Mouse (Mus musculus) frontal cortex, postnatal 25 days (tissue): ENCODE measurements around the gene Son.
"Not testable (repeated sequence)": the region's sequence is repeated elsewhere in the genome, so short reads cannot be mapped to it uniquely, and the experiment has no call there.

Source experiments
- DNase-seq, 2 experiments: peaks; one replicate each; pipeline ENCODE4 v3.0.0; 2022; ENCODE audit warnings: low spot score in 2 of 2

Son gene

GRCm38 (mm10) chr16:91639161-91639560, 8.1 kb upstream of the Son start:
- no peak for DNase-seq

GRCm38 (mm10) chr16:91639636-91640035, 7.7 kb upstream of the Son start:
- no peak for DNase-seq

- no peak for DNase-seq
These were observed 7.1 kb upstream of the Son start for GRCm38 (mm10) chr16:91640171-91640570.

GRCm38 (mm10) chr16:91644901-91645300, 2.4 kb upstream of the Son start:
- DNase-seq: no peak

GRCm38 (mm10) chr16:91645420-91645819, 1.9 kb upstream of the Son start:
- DNase-seq: not testable (repeated sequence)

- DNase-seq: no peak
These were observed 1.2 kb upstream of the Son start for GRCm38 (mm10) chr16:91645995-91646602.

- DNase-seq: peak; percentile 80 to 89
These were observed 456 bp upstream of the Son start, which contains the start of gene Gart for GRCm38 (mm10) chr16:91646681-91647419. Gene Gart, minus strand, starts transcription at chr16:91646952.

- peak; percentile 46 to 54 for DNase-seq
These were observed 879 bp downstream of the Son start for GRCm38 (mm10) chr16:91648220-91648550.

- no peak for DNase-seq
These were observed 1.9 kb downstream of the Son start for GRCm38 (mm10) chr16:91649246-91649645.

- DNase-seq: no peak
These were observed 2.5 kb downstream of the Son start for GRCm38 (mm10) chr16:91649781-91650180.

GRCm38 (mm10) chr16:91652191-91652590, 4.9 kb downstream of the Son start:
- DNase-seq: no peak

GRCm38 (mm10) chr16:91655285-91655684, 8.0 kb downstream of the Son start:
- no peak for DNase-seq

- DNase-seq: no peak
These were observed 10.0 kb downstream of the Son start for GRCm38 (mm10) chr16:91657285-91657684.

GRCm38 (mm10) chr16:91658471-91658870, 11.2 kb downstream of the Son start:
- no peak for DNase-seq

- DNase-seq: no peak
These were observed 12.5 kb downstream of the Son start for GRCm38 (mm10) chr16:91659798-91660197.

- DNase-seq: no peak
These were observed 14.1 kb downstream of the Son start for GRCm38 (mm10) chr16:91661397-91661796.

GRCm38 (mm10) chr16:91662336-91662735, 15.0 kb downstream of the Son start:
- DNase-seq: no peak

GRCm38 (mm10) chr16:91663795-91664194, 16.5 kb downstream of the Son start:
- DNase-seq: no peak

- DNase-seq: no peak
These were observed 27.2 kb downstream of the Son start for GRCm38 (mm10) chr16:91674500-91674899.

- no peak for DNase-seq
These were observed 31.0 kb downstream of the Son start for GRCm38 (mm10) chr16:91678147-91678911.

GRCm38 (mm10) chr16:91680656-91681055, 33.4 kb downstream of the Son start:
- no peak for DNase-seq

GRCm38 (mm10) chr16:91685526-91685925, 38.2 kb downstream of the Son start:
- no peak for DNase-seq

- no peak for DNase-seq
These were observed 39.1 kb downstream of the Son start for GRCm38 (mm10) chr16:91686369-91686768.
